Mouse (Mus musculus): Measurements from ENCODE around the gene Hesx1. TPM values are rescaled to one million over a fixed set of nuclear protein-coding genes. Genes with fewer than 3 reads are reported as not detected.

The Hesx1 gene
- polyA plus RNA-seq, 1 experiment from 2014 or later: 0.29 TPM

Other genes with a start within 250 kb of the Hesx1 start
- gene Asb14, start 99.9 kb upstream of the Hesx1 start, polyA plus RNA-seq (2015; fragmentation: Nextera tagmentation; extraction: Ambion mirVana): 2.6 and 2.8 TPM in 2 replicates
- 25.0 and 30.4 TPM in 2 replicates for gene Appl1, start 23.2 kb upstream of the Hesx1 start, polyA plus RNA-seq (2015; fragmentation: Nextera tagmentation; extraction: Ambion mirVana)
- gene Il17rd, start 44.5 kb downstream of the Hesx1 start, polyA plus RNA-seq (2015; fragmentation: Nextera tagmentation; extraction: Ambion mirVana): 0.92 and 1.1 TPM in 2 replicates
- 17.1 and 18.5 TPM in 2 replicates for gene Arhgef3, start 120.5 kb downstream of the Hesx1 start, polyA plus RNA-seq (2015; fragmentation: Nextera tagmentation; extraction: Ambion mirVana)

Measured in heart, embryonic 16.5 days (tissue).